Mouse (Mus musculus) neural tube, embryonic 10.5 days (tissue): ENCODE measurements around the gene Por.

ENCODE experiments used
- DNase-seq: peaks from one replicate; pipeline ENCODE4 v3.0.0-alpha.2; 2017; ENCODE audit warnings: low spot score; ENCODE audit errors: extremely low spot score

Gene Por

DNA sequence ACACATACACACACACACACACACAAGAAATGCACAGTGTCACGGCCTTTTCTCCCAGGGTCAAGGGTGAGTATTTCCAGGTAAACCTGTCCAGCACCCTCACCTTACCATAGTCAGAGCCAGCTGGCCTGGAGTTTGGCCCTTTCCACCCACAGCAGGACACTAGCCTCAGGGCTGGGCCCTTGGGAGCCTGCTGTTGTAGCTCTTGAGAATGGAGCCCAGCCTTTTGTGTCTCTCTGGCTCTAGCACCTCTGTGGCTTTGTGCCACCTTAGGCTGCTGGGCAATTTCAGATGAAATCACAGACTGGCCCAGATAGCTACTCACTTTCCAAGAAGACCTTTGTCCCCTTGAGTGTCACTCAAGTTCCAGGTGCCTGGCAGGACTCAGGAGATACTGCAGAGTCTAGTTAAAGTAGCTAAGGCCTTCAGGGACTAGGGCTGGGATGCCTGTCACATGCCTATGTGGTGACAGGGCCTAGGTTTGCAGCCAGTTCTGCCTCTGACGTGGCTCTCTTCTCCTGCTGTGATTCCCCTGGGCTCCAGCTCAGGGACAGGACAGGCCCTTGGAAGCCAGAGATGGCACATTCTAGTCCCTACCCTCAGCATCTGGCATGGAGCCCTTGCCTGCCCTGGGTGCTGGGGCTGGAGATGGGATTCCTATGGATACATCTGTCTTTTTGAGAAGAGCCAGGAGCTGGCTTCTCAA, 57.0 kb downstream of the Por start:
- no peak for DNase-seq

GRCm38 (mm10) chr5:135727871-135728270, 58.0 kb downstream of the Por start:
- no peak for DNase-seq

- no peak for DNase-seq
Measured at GRCm38 (mm10) chr5:135728361-135728760, 58.5 kb downstream of the Por start.

- DNase-seq, result no peak
Measured at GRCm38 (mm10) chr5:135729351-135729750, 59.5 kb downstream of the Por start.

DNA sequence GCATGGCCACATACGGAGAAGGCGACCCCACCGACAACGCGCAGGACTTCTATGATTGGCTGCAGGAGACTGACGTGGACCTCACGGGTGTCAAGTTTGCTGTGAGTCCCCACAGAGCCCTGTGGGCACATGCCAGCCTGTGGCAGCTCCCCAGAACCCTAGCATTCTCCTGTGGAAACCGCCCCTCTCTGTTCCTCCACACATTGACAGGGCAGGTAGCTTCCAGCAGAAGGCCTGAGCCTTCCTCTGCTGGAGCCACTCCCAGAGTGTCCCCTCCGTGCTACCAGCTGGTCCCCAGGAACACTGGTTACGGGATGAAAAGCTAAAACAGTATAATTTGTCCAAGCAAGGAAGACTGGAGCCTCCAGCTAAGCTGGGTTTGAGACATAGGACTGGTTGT, 60.4 kb downstream of the Por start:
- DNase-seq, result no peak

GRCm38 (mm10) chr5:135730916-135731315, 61.1 kb downstream of the Por start:
- no peak for DNase-seq

DNA sequence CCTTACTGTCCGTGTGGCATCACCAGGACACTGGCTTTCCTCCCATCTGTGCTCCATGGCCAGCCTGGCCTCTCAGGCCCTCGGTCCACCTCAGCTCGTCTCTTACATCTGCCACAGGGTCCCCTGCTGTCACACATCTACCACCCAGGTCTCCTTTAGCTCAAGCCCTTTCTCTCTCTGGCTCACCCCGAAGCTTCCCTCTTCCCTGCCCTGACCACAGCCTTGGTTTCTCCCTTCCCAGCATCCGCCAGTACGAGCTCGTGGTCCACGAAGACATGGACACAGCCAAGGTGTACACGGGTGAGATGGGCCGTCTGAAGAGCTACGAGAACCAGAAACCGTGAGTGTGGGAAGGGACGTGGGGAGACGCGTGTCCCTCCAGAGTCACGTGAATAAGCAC, 61.5 kb downstream of the Por start:
- DNase-seq, result no peak

DNA sequence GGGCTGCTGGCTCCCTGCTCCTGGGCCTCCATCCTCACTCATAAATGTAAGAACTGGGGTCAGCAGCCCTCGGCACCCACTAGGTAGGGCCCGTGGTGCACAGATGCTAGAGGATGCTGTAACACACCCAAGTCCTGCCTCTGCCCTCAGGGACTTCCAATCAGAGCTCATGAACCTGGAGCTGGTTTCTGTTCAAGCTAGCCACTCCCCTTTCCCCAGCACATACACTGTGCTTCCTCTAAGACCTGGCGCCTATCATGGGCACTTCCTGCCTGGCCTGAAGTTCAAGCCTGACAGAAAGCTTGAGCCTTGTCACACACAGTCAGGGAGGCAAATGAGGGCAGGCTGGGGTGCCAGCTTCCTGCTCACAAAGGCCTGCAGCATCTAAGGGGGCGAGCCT, 63.2 kb downstream of the Por start:
- DNase-seq, result no peak

DNA sequence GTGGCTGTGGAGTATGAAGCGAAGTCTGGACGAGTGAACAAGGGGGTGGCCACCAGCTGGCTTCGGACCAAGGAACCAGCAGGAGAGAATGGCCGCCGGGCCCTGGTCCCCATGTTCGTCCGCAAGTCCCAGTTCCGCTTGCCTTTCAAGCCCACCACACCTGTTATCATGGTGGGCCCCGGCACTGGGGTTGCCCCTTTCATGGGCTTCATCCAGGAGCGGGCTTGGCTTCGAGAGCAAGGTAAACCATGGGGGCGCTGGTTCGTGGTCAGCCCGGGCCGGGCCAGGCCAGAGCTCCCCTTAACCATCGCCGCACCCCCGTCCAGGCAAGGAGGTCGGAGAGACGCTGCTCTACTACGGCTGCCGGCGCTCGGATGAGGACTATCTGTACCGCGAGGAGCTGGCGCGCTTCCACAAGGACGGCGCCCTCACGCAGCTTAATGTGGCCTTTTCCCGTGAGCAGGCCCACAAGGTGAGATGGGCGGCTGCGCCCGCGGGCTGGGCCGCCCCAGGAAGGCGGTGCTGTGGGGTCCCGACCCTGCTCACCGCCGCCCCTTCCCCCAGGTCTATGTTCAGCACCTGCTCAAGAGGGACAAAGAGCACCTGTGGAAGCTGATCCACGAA, 64.3 kb downstream of the Por start:
- DNase-seq, result no peak

DNA sequence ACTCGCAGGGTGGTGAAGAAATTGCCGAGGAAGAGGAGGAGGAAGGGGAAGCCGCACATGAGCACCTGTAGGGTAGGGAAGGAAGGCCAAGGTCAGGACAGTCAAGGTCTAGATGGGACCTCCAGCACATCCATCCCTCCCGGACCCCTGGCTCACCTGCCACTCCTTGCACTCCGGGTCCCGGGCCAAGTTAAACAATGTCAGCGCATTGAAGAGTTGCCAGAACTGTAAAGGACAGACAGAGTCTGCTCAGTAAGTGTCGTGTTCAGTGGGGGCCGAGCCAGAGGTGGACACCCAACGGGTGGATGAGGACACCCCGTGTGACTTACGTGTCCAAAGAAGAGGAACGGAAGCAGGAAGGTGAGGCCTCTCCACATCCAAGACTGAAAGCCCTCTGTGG, 65.9 kb downstream of the Por start:
- no peak for DNase-seq

- DNase-seq, result no peak
Measured at GRCm38 (mm10) chr5:135736544-135736943, 66.7 kb downstream of the Por start.

DNA sequence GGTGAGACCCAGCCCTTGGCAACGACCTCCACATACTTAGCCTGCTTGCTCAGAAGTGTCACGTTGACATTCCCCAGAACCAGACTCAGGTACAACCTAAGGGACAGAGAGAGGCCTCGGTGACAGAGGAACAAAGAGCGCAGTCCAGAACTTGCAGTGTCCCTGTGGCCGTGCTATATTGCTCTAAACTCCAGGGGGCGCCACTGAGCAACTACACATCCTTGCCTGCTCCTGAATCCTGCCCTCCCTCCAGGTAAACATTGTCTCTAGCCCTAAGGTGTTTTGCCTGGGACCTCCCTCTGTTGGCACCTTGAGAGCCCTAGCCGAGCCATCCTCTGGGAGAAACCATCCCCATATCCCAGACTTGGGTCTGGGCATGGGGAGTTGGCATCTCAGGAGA, 67.3 kb downstream of the Por start:
- DNase-seq, result no peak

DNA sequence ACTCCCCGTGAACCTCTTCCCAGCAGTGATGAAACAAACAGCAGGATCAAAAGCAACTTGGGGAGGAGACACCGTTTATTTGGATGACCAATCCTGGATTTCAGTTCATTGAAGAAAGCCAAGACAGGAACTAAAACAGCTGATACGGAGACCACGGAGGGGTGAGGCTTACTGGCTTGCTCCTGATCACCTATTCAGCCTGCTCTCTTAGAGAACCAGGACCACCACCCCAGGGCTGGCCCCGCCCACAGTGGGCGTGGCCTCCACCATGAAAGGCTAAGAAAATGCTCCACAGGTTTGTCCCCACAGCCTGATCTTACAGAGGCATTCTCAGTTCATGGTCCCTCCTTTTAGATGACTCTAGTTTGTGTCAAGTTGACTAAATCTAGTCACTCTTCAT, 68.4 kb downstream of the Por start:
- no peak for DNase-seq

GRCm38 (mm10) chr5:135742156-135742555, 72.3 kb downstream of the Por start:
- no peak for DNase-seq

- DNase-seq, result peak; percentile 45
Measured at GRCm38 (mm10) chr5:135742941-135743740, 73.3 kb downstream of the Por start.

DNA sequence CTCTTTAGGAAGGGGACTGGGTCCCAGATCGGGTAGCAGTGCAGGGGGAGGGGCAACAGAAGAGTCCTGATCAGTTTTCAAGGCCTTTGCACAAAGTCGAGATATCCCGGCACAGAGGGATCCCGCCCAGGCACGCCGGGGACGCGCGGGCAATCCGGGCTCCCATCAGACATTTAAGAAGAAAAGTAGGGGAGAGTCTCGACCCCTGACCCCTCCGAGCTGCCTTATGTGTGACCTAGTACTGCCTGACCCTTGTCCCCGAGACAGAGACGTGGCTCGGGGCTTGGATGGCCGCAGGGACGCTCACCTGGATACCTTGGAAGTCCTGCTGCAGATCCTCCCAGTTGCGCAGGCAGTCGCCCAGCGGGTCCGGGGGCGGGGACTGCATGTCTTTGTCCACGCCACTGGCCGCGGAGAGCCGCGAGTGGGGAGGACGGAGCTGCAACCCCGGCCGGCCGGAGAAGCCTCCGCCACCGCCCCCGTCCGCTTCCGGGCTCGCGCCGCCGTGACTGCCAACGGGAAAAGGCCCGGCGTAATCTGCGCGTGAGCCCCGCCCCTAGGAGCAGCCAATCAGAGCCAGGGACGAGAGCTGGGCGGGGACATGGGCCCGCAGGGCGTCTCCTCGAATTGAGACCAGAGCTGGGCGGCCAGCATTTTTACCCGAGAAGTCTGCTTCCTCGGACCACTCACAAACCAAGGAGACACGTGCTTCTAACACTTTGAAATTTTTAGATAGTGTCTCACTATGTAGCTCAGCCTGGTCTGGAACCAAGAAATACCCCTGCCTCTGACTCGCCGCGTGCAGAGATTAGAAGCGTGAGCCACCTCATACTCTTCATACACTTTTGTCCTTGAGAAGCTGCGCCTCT, 74.1 kb downstream of the Por start, which contains the start of gene Tmem120a:
TSS of gene Tmem120a (minus strand) at position 708 of the 869 bp plus-strand sequence.
- DNase-seq, result peak; percentile 94

GRCm38 (mm10) chr5:135744742-135745141, 74.9 kb downstream of the Por start:
- DNase-seq, result no peak

GRCm38 (mm10) chr5:135751041-135751440, 81.2 kb downstream of the Por start:
- DNase-seq, result no peak

DNA sequence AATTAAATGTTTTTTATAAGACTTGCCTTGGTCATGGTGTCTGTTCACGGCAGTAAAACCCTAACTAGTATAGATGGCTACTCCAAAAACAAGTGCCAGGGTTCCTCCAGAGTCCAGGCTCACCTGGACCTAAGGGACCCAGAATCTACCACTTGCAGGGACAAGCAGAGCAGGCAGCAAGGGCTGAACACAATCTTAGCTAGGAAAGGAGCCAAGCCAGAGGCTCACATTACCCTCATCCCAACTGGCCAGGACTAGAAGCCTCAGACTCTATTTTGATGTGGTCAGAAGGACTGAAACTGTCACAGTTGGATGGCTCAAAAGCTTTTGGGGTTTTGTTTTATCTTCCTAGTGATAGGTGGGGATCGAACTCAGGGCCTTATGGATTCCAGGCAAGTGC, 81.8 kb downstream of the Por start:
- no peak for DNase-seq

DNA sequence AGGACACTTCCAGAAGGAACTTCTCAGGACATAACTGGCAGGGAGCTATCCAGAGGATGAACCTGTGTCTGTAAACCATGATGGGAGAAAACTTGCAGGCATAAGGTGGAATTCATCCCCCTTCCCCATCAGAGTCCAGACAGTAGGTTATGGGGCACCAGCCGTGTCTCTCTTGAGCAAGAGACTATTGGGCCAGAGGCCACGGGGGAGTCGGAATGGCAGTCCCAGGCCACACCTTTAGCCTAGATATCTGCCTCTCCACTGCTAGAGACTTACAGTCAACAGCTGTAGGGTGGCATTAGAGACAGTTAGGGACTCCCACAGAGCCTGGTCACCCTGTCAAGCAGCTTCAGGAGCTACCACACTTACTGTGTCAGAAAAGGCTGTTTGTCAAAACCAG, 92.0 kb downstream of the Por start:
- no peak for DNase-seq

DNA sequence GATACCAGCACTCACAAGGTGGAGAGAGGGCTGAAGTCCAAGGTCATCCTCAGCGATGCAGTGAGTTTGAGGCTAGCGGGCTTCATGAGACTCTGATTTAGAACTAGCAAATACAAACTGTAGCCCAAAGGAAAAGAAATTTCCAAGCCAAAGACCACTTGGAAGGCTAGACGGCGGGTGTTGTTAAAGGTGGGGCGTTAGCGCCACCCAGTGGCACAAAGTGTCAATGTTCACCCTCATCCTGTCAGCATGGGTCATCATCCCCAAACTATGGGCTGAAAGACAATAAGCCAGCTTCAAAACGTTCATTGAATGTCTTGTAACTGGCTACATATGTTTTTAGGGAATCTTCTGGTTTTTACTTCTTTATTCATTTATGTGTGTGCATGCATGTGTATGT, 93.7 kb downstream of the Por start:
- peak; percentile 67 for DNase-seq
